Mouse (Mus musculus) urinary bladder, postnatal 4 days (tissue): ENCODE results near the gene Eef1akmt3.
A peak's percentile ranks its signal among the peaks of the same experiment; 100 is the strongest.
"Not testable (repeated sequence)": the region's sequence is repeated elsewhere in the genome, so short reads cannot be mapped to it uniquely, and the experiment has no call there.

ENCODE experiments used
- DNase-seq, 2 experiments: peaks; one replicate each; pipeline ENCODE4 v3.0.0; 2021 to 2022; ENCODE audit warnings: low spot score in 2 of 2

The Eef1akmt3 gene

GRCm38 (mm10) chr10:127070190-127071121 is 29.1 kb upstream of the Eef1akmt3 start, which contains the start of gene Tspan31:
Gene Tspan31, minus strand, starts transcription at chr10:127070264.
- peak; percentile 83 to 85 for DNase-seq

- no peak for DNase-seq
Measured at GRCm38 (mm10) chr10:127069281-127070189, 28.2 kb upstream of the Eef1akmt3 start.

- no peak for DNase-seq
Measured at GRCm38 (mm10) chr10:127068360-127069038, 27.2 kb upstream of the Eef1akmt3 start.

GRCm38 (mm10) chr10:127066519-127067018 is 25.3 kb upstream of the Eef1akmt3 start:
- DNase-seq = no peak

- DNase-seq = no peak
Measured at GRCm38 (mm10) chr10:127065981-127066380, 24.7 kb upstream of the Eef1akmt3 start.

GRCm38 (mm10) chr10:127063913-127064870 is 22.9 kb upstream of the Eef1akmt3 start:
- no peak for DNase-seq

GRCm38 (mm10) chr10:127063239-127063872 is 22.0 kb upstream of the Eef1akmt3 start, which contains the start of gene Cdk4:
Gene Cdk4, plus strand, starts transcription at chr10:127063534.
- DNase-seq = peak; percentile 99

- no peak for DNase-seq
Measured at GRCm38 (mm10) chr10:127062503-127062902, 21.2 kb upstream of the Eef1akmt3 start.

- not testable (repeated sequence) for DNase-seq
Measured at GRCm38 (mm10) chr10:127062101-127062500, 20.8 kb upstream of the Eef1akmt3 start.

- DNase-seq = no peak
Measured at GRCm38 (mm10) chr10:127061513-127061912, 20.2 kb upstream of the Eef1akmt3 start.

GRCm38 (mm10) chr10:127061085-127061484 is 19.8 kb upstream of the Eef1akmt3 start:
- DNase-seq = no peak

GRCm38 (mm10) chr10:127059968-127060916 is 18.9 kb upstream of the Eef1akmt3 start, which contains the start of gene March9:
Gene March9, minus strand, starts transcription at chr10:127060184.
- DNase-seq = peak in 1 of 2 experiments; percentile 52

GRCm38 (mm10) chr10:127059174-127059967 is 18.1 kb upstream of the Eef1akmt3 start:
- no peak for DNase-seq

GRCm38 (mm10) chr10:127058708-127059107 is 17.4 kb upstream of the Eef1akmt3 start:
- DNase-seq = no peak

GRCm38 (mm10) chr10:127058161-127058560 is 16.8 kb upstream of the Eef1akmt3 start:
- DNase-seq = peak in 1 of 2 experiments; percentile 77

- no peak for DNase-seq
Measured at GRCm38 (mm10) chr10:127056490-127056889, 15.2 kb upstream of the Eef1akmt3 start.

GRCm38 (mm10) chr10:127055406-127055805 is 14.1 kb upstream of the Eef1akmt3 start:
- no peak for DNase-seq
